Mouse (Mus musculus): ENCODE results near the gene 1110051M20Rik.

GRCm38 (mm10) chr2:91255661-91256150, 188.8 kb downstream of the 1110051M20Rik start, which contains the start of gene Pacsin3:
- TF ChIP-seq GATA1 (IDR thresholded peaks at IDR 0.05; ENCODE audit: borderline replicate concordance, low read length) (no peak), FLI1 (IDR thresholded peaks at IDR 0.05; ENCODE audit: low read length) (no peak)

All from megakaryocyte, embryonic 14.5 days (primary cell).